Mouse (Mus musculus) embryonic fibroblast, embryonic 13.5 days (primary cell): Measurements from ENCODE around the gene Ccer1.
"Not testable (repeated sequence)": the region's sequence is repeated elsewhere in the genome, so short reads cannot be mapped to it uniquely, and the experiment has no call there.

ENCODE experiments used
- CTCF ChIP-seq: IDR thresholded peaks from 2 replicates; pipeline ENCODE4 v1.5.1; 2011; ENCODE audit warnings: mild to moderate bottlenecking, control low read depth, low read length, moderate library complexity, borderline replicate concordance; ENCODE audit not compliant: insufficient read depth
- POLR2A ChIP-seq: IDR thresholded peaks from 2 replicates; pipeline ENCODE4 v1.6.1; 2011; ENCODE audit warnings: low read depth, mild to moderate bottlenecking, control low read depth, low read length, moderate library complexity

DNA sequence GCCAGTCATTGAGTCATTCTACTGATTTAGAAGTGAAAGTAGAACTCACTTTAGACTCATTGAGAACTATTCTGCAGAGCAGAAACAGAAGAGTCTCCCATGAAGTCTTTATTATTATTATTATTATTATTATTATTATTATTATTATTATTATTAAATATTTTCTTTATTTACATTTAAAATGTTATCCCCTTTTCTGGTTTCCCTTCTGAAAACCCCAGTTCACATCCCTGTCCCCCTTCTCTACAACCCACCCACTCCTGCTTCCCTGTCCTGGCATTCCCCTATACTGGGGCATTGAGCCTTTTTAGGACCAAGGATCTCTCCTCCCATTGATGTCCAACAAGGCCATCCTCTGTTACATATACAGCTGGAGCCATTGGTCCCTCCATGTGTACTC, 33.8 kb downstream of the Ccer1 start, which contains the start of gene C030005K15Rik:
- TF ChIP-seq CTCF, POLR2A: not testable (repeated sequence)
